Mouse (Mus musculus): ENCODE results near the gene Golt1a.

DNA sequence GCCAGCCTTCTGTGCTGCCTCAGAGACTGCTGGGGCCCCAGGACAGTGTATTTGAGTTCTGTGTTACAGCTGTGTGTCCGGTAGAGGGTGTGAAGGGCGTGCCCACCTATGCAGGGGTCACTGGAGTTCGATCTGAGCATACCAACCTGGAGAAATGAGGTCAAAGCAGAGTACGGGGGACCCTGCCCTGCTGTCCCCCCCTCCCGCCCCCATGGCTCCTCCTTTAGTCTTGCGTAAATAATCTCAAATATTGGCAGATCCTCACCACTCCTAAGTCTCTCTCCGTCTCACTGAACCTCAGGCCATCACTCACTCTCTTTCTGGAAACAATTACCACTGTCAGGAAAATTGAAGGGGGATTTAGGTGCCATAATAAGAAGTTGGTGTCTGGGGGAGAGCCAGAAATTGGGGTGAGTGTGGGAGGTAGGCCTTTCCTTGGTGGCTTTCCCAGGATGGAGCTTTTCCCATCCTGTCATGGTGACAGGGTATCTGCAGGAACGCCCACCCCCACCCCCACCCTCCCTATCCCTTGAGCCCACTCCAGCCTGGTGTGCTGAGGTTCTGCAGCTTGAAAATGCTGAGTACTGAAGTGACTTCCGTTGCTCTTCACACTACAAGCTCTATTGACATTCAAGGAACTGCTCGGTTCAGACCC lies 57.5 kb downstream of the Golt1a start:
- TF ChIP-seq CTCF (IDR thresholded peaks at IDR 0.05; ENCODE audit: control insufficient read depth, insufficient read depth, insufficient read length) (no peak), USF1 (IDR thresholded peaks at IDR 0.05; ENCODE audit: low read depth) (no peak)
